Mouse (Mus musculus): Measurements from ENCODE around the gene Pigq. TPM values are rescaled to one million over a fixed set of nuclear protein-coding genes. Genes with fewer than 3 reads are reported as not detected.

The Pigq gene
- total and polyA plus RNA-seq, 3 experiments: 41.4 to 431 (median 136) TPM

- H3K4me1 ChIP-seq (ENCODE audit: insufficient read depth, low read depth, low read length): peaks cover 51% of the 10 kb centered on the region
- TF ChIP-seq GATA1 (IDR thresholded peaks at IDR 0.05; ENCODE audit: borderline replicate concordance, low read length) (no peak), CTCF (IDR thresholded peaks at IDR 0.05; ENCODE audit: low read depth, low read length) (no peak), TAL1 (conservative IDR thresholded peaks at IDR 0.05; ENCODE audit: low read depth, low read length) (no peak), POLR2AphosphoS5 (IDR thresholded peaks at IDR 0.05; ENCODE audit: insufficient replicate concordance, low read depth, low read length) (no peak), GATA2 (IDR thresholded peaks at IDR 0.05; ENCODE audit: borderline replicate concordance, low read depth, low read length) (no peak)
- no peaks in the 10 kb centered on the region for H3K9me3 ChIP-seq (replicated peaks)
- ATAC-seq (ENCODE audit: extremely low read depth, insufficient number of reproducible peaks, low FRiP score, poor library complexity, severe bottlenecking) (no peak; the same call in 1 of the 2 replicates), DNase-seq (ENCODE audit: low spot score) (no peak)
- no peaks in the 10 kb centered on the region for H3K27me3 ChIP-seq (ENCODE audit: insufficient read depth, low read length)
- H3K4me3 ChIP-seq (ENCODE audit: low read depth, low read length): no peak overlapping the region
- peaks cover 72% of the 10 kb centered on the region for H3K36me3 ChIP-seq (replicated peaks)
These were observed 30.9 kb downstream of the Pigq start for GRCm38 (mm10) chr17:25913877-25914275.

- ATAC-seq (ENCODE audit: extremely low read depth, insufficient number of reproducible peaks, low FRiP score, poor library complexity, severe bottlenecking): no peak
- TF ChIP-seq GATA1 (IDR thresholded peaks at IDR 0.05; ENCODE audit: borderline replicate concordance, low read length) (no peak), POLR2AphosphoS5 (IDR thresholded peaks at IDR 0.05; ENCODE audit: insufficient replicate concordance, low read depth, low read length) (no peak), GATA2 (IDR thresholded peaks at IDR 0.05; ENCODE audit: borderline replicate concordance, low read depth, low read length) (no peak), TAL1 (conservative IDR thresholded peaks at IDR 0.05; ENCODE audit: low read depth, low read length) (no peak), CTCF (IDR thresholded peaks at IDR 0.05; ENCODE audit: low read depth, low read length) (no peak)
- H3K4me1 ChIP-seq (ENCODE audit: insufficient read depth, low read depth, low read length): peaks cover 45% of the 10 kb centered on the region
These were observed 31.4 kb downstream of the Pigq start for GRCm38 (mm10) chr17:25913186-25913876.

DNA sequence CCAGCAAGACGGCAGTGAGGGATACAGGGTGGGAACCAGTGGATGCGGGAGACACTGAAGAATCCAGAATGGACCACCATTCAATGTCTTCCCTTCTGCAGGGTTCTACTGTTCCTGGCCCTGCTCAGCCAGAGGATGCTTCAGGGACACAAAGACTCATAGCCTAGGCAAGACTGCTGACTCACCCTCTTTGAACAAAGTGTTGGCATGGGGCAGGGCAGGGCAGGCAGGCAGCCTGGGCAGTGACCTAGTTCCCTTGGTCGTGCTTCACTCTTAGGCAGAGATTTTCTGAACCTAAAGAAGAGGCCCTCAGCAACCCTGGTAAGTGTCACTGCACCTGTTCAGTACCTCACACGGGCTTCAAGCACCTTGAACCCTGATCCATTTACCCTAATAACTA, 32.9 kb downstream of the Pigq start:
- DNase-seq (ENCODE audit: low spot score) (no peak), ATAC-seq (ENCODE audit: extremely low read depth, insufficient number of reproducible peaks, low FRiP score, poor library complexity, severe bottlenecking) (no peak)
- peaks cover 68% of the 10 kb centered on the region for H3K36me3 ChIP-seq (replicated peaks)
- H3K4me1 ChIP-seq (ENCODE audit: insufficient read depth, low read depth, low read length): peaks cover 30% of the 10 kb centered on the region
- no peaks in the 10 kb centered on the region for H3K27me3 ChIP-seq (ENCODE audit: insufficient read depth, low read length)
- no peaks in the 10 kb centered on the region for H3K9me3 ChIP-seq (replicated peaks)
- TF ChIP-seq TAL1 (conservative IDR thresholded peaks at IDR 0.05; ENCODE audit: low read depth, low read length) (no peak), POLR2AphosphoS5 (IDR thresholded peaks at IDR 0.05; ENCODE audit: insufficient replicate concordance, low read depth, low read length) (no peak), CTCF (IDR thresholded peaks at IDR 0.05; ENCODE audit: low read depth, low read length) (no peak), GATA2 (IDR thresholded peaks at IDR 0.05; ENCODE audit: borderline replicate concordance, low read depth, low read length) (no peak), GATA1 (IDR thresholded peaks at IDR 0.05; ENCODE audit: borderline replicate concordance, low read length) (no peak)
- H3K4me3 ChIP-seq (ENCODE audit: low read depth, low read length): no peak overlapping the region

More at GRCm38 (mm10) chr17:25913186-25913876, 31.4 kb downstream of the Pigq start:
- peaks cover 70% of the 10 kb centered on the region for H3K36me3 ChIP-seq (replicated peaks)
- H3K27me3 ChIP-seq (ENCODE audit: insufficient read depth, low read length): no peaks in the 10 kb centered on the region
- no peak for DNase-seq (ENCODE audit: low spot score)
- no peaks in the 10 kb centered on the region for H3K9me3 ChIP-seq (replicated peaks)
- H3K4me3 ChIP-seq (ENCODE audit: low read depth, low read length): no peak overlapping the region

DNA sequence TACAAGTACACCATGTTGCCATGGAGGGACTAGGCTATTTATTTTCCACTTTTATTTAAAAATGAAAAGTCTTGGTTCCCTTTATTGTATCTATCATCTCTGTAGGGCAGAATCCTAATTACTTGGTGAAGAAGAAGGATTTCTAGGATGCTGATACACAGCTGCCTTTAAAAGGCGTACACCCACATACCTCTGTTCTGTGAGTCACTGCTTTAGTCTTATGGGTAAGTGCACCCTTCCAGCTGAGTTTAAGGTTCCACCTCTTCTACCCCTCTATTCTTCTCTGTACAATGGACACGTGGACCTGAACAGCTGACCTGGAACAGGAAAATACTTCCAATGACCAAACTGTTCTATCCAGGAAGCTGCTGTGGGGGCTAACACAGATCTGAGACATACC, 37.1 kb downstream of the Pigq start:
- DNase-seq (ENCODE audit: low spot score): no peak
- H3K4me3 ChIP-seq (ENCODE audit: low read depth, low read length): no peak overlapping the region
- TF ChIP-seq GATA2 (IDR thresholded peaks at IDR 0.05; ENCODE audit: borderline replicate concordance, low read depth, low read length) (no peak), POLR2AphosphoS5 (IDR thresholded peaks at IDR 0.05; ENCODE audit: insufficient replicate concordance, low read depth, low read length) (no peak), CTCF (IDR thresholded peaks at IDR 0.05; ENCODE audit: low read depth, low read length) (no peak), GATA1 (IDR thresholded peaks at IDR 0.05; ENCODE audit: borderline replicate concordance, low read length) (no peak), TAL1 (conservative IDR thresholded peaks at IDR 0.05; ENCODE audit: low read depth, low read length) (no peak)
- peaks cover 51% of the 10 kb centered on the region for H3K36me3 ChIP-seq (replicated peaks)
- peaks cover 8% of the 10 kb centered on the region for H3K4me1 ChIP-seq (ENCODE audit: insufficient read depth, low read depth, low read length)
- ATAC-seq (ENCODE audit: extremely low read depth, insufficient number of reproducible peaks, low FRiP score, poor library complexity, severe bottlenecking): no peak
- H3K9me3 ChIP-seq (replicated peaks): no peaks in the 10 kb centered on the region
- no peaks in the 10 kb centered on the region for H3K27me3 ChIP-seq (ENCODE audit: insufficient read depth, low read length)

DNA sequence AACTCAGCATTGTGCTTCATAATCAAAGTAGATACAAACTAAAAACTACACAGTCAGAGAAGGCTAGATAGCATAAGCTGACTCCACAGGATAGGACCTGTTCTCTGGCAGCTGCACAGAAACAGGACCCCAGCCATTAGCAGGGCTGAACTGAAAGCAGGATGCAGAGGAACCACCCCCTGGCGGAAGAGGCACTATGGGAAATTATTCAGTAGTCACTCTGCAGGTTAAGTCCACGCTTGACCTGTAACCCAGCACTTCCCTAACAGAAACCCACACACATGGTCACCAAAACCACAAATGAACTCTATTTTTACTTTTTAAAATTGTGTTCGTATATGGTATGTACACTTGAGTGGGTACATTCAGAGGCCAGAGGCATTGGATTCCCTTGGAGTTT, 41.7 kb downstream of the Pigq start:
- ATAC-seq (ENCODE audit: extremely low read depth, insufficient number of reproducible peaks, low FRiP score, poor library complexity, severe bottlenecking): no peak
- H3K36me3 ChIP-seq (replicated peaks): peaks cover 57% of the 10 kb centered on the region

DNA sequence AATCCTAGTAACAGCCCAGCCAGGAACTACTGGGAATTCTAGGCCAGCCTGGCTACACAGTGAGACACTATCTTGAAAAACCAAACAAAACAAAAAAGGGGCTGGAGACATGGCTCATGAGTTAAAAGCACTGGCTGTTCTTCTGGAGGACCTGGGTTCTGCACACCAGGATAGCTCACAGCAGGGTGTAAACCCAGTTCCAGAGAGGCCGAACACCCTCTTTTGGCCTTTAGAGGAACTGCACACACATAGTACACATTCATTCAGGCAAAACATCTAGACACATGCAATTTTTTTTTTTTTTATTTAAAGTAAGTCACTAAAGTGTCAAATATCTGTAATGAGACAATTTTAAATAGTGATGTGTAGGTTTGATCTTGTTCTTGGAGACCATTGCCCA, 44.5 kb downstream of the Pigq start:
- DNase-seq (ENCODE audit: low spot score) (no peak), ATAC-seq (ENCODE audit: extremely low read depth, insufficient number of reproducible peaks, low FRiP score, poor library complexity, severe bottlenecking) (no peak)
- Histone ChIP-seq H3K4me1 (ENCODE audit: insufficient read depth, low read depth, low read length) (peaks cover 8% of the 10 kb centered on the region), H3K36me3 (replicated peaks) (peaks cover 48% of the 10 kb centered on the region), H3K9me3 (replicated peaks) (peaks cover 2% of the 10 kb centered on the region; the same call in 1 of the 2 replicates), H3K27me3 (ENCODE audit: insufficient read depth, low read length) (no peaks in the 10 kb centered on the region), H3K4me3 (ENCODE audit: low read depth, low read length) (no peak overlapping the region)
- TF ChIP-seq TAL1 (conservative IDR thresholded peaks at IDR 0.05; ENCODE audit: low read depth, low read length): no peak
- no peak for TF ChIP-seq GATA2 (IDR thresholded peaks at IDR 0.05; ENCODE audit: borderline replicate concordance, low read depth, low read length)
- no peak for TF ChIP-seq GATA1 (IDR thresholded peaks at IDR 0.05; ENCODE audit: borderline replicate concordance, low read length)
- TF ChIP-seq POLR2AphosphoS5 (IDR thresholded peaks at IDR 0.05; ENCODE audit: insufficient replicate concordance, low read depth, low read length): no peak
- TF ChIP-seq CTCF (IDR thresholded peaks at IDR 0.05; ENCODE audit: low read depth, low read length): no peak

More for the DNA sequence above, 41.7 kb downstream of the Pigq start:
- Histone ChIP-seq H3K9me3 (replicated peaks) (peaks cover 2% of the 10 kb centered on the region; the same call in 1 of the 2 replicates), H3K4me3 (ENCODE audit: low read depth, low read length) (no peak overlapping the region), H3K4me1 (ENCODE audit: insufficient read depth, low read depth, low read length) (no peaks in the 10 kb centered on the region), H3K27me3 (ENCODE audit: insufficient read depth, low read length) (no peaks in the 10 kb centered on the region)
- DNase-seq (ENCODE audit: low spot score): no peak
- TF ChIP-seq GATA1 (IDR thresholded peaks at IDR 0.05; ENCODE audit: borderline replicate concordance, low read length) (no peak), GATA2 (IDR thresholded peaks at IDR 0.05; ENCODE audit: borderline replicate concordance, low read depth, low read length) (no peak), TAL1 (conservative IDR thresholded peaks at IDR 0.05; ENCODE audit: low read depth, low read length) (no peak), POLR2AphosphoS5 (IDR thresholded peaks at IDR 0.05; ENCODE audit: insufficient replicate concordance, low read depth, low read length) (no peak), CTCF (IDR thresholded peaks at IDR 0.05; ENCODE audit: low read depth, low read length) (no peak)
